25 mouse cellular contexts compared by ENCODE assay signal in the genomic region with DNA sequence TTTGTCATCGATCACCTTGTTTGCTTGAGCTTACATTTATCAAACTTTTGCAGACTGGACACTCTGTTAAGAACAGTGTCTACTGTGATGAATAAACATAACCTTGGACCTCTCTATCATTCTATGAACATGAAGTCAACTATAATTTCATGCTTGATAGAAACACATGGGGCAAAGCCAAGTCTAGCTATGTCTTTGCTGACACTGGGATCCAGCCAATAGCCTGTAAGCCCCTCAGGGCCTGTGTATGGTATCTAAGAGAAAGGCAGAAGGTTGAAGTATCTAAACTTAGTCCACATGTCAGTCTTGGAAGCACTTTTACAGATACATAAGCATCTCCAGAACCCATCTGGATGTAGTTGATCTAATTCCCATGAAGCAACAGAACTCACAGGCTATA.
"Had no signal": no experiment of that assay in that cellular context is flagged by ENCODE, and none has a peak within 500 bp of the region (broad histone marks: within the 10 kb centered on the region; RNA-seq: fewer than 3 reads in every experiment).

No protein-coding gene starts in this region.

- H3K4me3 ChIP-seq: heart, adult 2 months; heart, embryonic 13.5 days; heart, embryonic 15.5 days; kidney, embryonic 15.5 days; limb, embryonic 12.5 days; limb, embryonic 15.5 days; liver, embryonic 12.5 days had no signal

- H3K4me1 ChIP-seq: heart, embryonic 13.5 days; heart, embryonic 15.5 days; kidney, embryonic 15.5 days; limb, embryonic 12.5 days; limb, embryonic 15.5 days; liver, embryonic 12.5 days had no signal

- H3K9me3 ChIP-seq: heart, embryonic 13.5 days; heart, embryonic 15.5 days; kidney, embryonic 15.5 days; limb, embryonic 12.5 days; limb, embryonic 15.5 days; liver, embryonic 12.5 days had no signal

- DNase-seq: gastrocnemius, postnatal 14 days; gastrocnemius, postnatal 36 days; heart, adult 11 months; heart, adult 2 months; heart, postnatal 14 days; heart, postnatal 36 days; kidney, adult 11 months; kidney, adult 2 months; kidney, adult 9 months; kidney, postnatal 14 days; kidney, postnatal 36 days; layer of hippocampus, postnatal 36 days; left cerebral cortex, postnatal 4 days had no signal

- H3K36me3 ChIP-seq: heart, embryonic 13.5 days; heart, embryonic 15.5 days; kidney, embryonic 15.5 days; limb, embryonic 12.5 days; limb, embryonic 15.5 days; liver, embryonic 12.5 days had no signal

- H3K4me2 ChIP-seq: heart, embryonic 11.5 days; heart, embryonic 13.5 days; heart, embryonic 15.5 days; hindbrain, embryonic 14.5 days; kidney, embryonic 15.5 days; limb, embryonic 12.5 days; limb, embryonic 15.5 days; liver, embryonic 12.5 days had no signal

- H3K27me3 ChIP-seq: heart, embryonic 13.5 days; heart, embryonic 15.5 days; kidney, embryonic 15.5 days; limb, embryonic 12.5 days; limb, embryonic 15.5 days; liver, embryonic 12.5 days had no signal

- ATAC-seq: hindbrain, postnatal 0 days; intestine, embryonic 16.5 days; liver, embryonic 12.5 days had no signal

- H3K9ac ChIP-seq: heart, embryonic 13.5 days; heart, embryonic 15.5 days; hindbrain, embryonic 14.5 days; kidney, embryonic 15.5 days; limb, embryonic 12.5 days; limb, embryonic 15.5 days; liver, embryonic 12.5 days; liver, embryonic 14.5 days had no signal

- H3K27ac ChIP-seq: heart, adult 2 months; heart, embryonic 13.5 days; heart, embryonic 15.5 days; hindbrain, embryonic 14.5 days; hindbrain, postnatal 0 days; kidney, embryonic 15.5 days; kidney, postnatal 0 days; limb, embryonic 12.5 days; limb, embryonic 15.5 days; liver, embryonic 12.5 days; liver, embryonic 14.5 days had no signal
